Mouse (Mus musculus): ENCODE data around the gene Gabrg3.

Gene Gabrg3

GRCm38 (mm10) chr7:57386517-57387340 lies at the start of gene Gabrg3:
TSS of gene Gabrg3 (minus strand) at chr7:57387188.
- DNase-seq: peak; percentile 67 to 75

- DNase-seq: no peak
Observed at GRCm38 (mm10) chr7:57422675-57423074, 35.7 kb upstream of the Gabrg3 start.

- peak in 1 of 2 experiments; percentile 6 for DNase-seq
Observed at GRCm38 (mm10) chr7:57421044-57421443, 34.1 kb upstream of the Gabrg3 start.

- no peak for DNase-seq
Observed at GRCm38 (mm10) chr7:57419392-57419791, 32.4 kb upstream of the Gabrg3 start, which contains the start of gene Gabrb3. TSS of gene Gabrb3 (plus strand) at chr7:57419692.

GRCm38 (mm10) chr7:57412896-57413295 lies 25.9 kb upstream of the Gabrg3 start:
- DNase-seq: no peak

- DNase-seq: peak; percentile 33 to 54
Observed at GRCm38 (mm10) chr7:57411163-57411562, 24.2 kb upstream of the Gabrg3 start.

GRCm38 (mm10) chr7:57393551-57393950 lies 6.6 kb upstream of the Gabrg3 start:
- no peak for DNase-seq

- peak in 1 of 2 experiments; percentile 5 for DNase-seq
Observed at GRCm38 (mm10) chr7:57390046-57390445, 3.1 kb upstream of the Gabrg3 start.

GRCm38 (mm10) chr7:57387341-57387654 lies 310 bp upstream of the Gabrg3 start:
- no peak for DNase-seq

- peak; percentile 56 to 77 for DNase-seq
Observed at GRCm38 (mm10) chr7:57384112-57384511, 2.9 kb downstream of the Gabrg3 start.

GRCm38 (mm10) chr7:57366013-57366390 lies 21.0 kb downstream of the Gabrg3 start:
- DNase-seq: no peak

GRCm38 (mm10) chr7:57365134-57366012 lies 21.6 kb downstream of the Gabrg3 start:
- no peak for DNase-seq

GRCm38 (mm10) chr7:57363812-57364211 lies 23.2 kb downstream of the Gabrg3 start:
- DNase-seq: no peak

GRCm38 (mm10) chr7:57357871-57358540 lies 29.0 kb downstream of the Gabrg3 start:
- DNase-seq: no peak

- DNase-seq: no peak
Observed at GRCm38 (mm10) chr7:57356565-57357301, 30.3 kb downstream of the Gabrg3 start.

- DNase-seq: no peak
Observed at GRCm38 (mm10) chr7:57348774-57349173, 38.2 kb downstream of the Gabrg3 start.

GRCm38 (mm10) chr7:57341910-57342309 lies 45.1 kb downstream of the Gabrg3 start:
- DNase-seq: no peak

- peak in 1 of 2 experiments; percentile 1 for DNase-seq
Observed at GRCm38 (mm10) chr7:57331211-57331610, 55.8 kb downstream of the Gabrg3 start.

GRCm38 (mm10) chr7:57330240-57330639 lies 56.7 kb downstream of the Gabrg3 start:
- no peak for DNase-seq

- DNase-seq: no peak
Observed at GRCm38 (mm10) chr7:57324473-57324872, 62.5 kb downstream of the Gabrg3 start.

- DNase-seq: no peak
Observed at GRCm38 (mm10) chr7:57322086-57322485, 64.9 kb downstream of the Gabrg3 start.

GRCm38 (mm10) chr7:57314971-57315370 lies 72.0 kb downstream of the Gabrg3 start:
- no peak for DNase-seq
